In genomic region chr1:176814591-176815062, GRCm38 (mm10) we compare ENCODE assay signal across 8 mouse cellular contexts. TPM values are rescaled to one million over a fixed set of nuclear protein-coding genes. Genes with fewer than 3 reads are reported as not detected.
A peak's percentile ranks its signal among the peaks of the same experiment; 100 is the strongest.
DNase-seq lines count a peak whose midpoint lies in the region; ATAC-seq lines count a peak whose summit lies in the region.

Sdccag8 (plus strand) TSS chr1:176814660.

- H3K4me2 ChIP-seq in hindbrain, embryonic 12.5 days (replicated peaks), result peak within 1 kb of the TSS; percentile 76

- peak within 1 kb of the TSS; percentile 100 for H3K27ac ChIP-seq in hindbrain, embryonic 12.5 days

- peaks cover 12% of the 10 kb centered on the region for H3K4me1 ChIP-seq in hindbrain, embryonic 12.5 days

- H3K9ac ChIP-seq in hindbrain, embryonic 12.5 days, result peak within 1 kb of the TSS; percentile 98

- H3K4me3 ChIP-seq in hindbrain, embryonic 12.5 days, result peak within 1 kb of the TSS; percentile 88

- no peaks in the 10 kb centered on the region for H3K36me3 ChIP-seq in hindbrain, embryonic 12.5 days

- ATAC-seq in hindbrain, embryonic 12.5 days (ENCODE audit: low FRiP score), result peak; percentile 96

- H3K27me3 ChIP-seq in hindbrain, embryonic 12.5 days, result no peaks in the 10 kb centered on the region

- no peaks in the 10 kb centered on the region for H3K9me3 ChIP-seq in hindbrain, embryonic 12.5 days (replicated peaks)

- DNase-seq in Muller cell, postnatal 12 days (ENCODE audit: inconsistent ontology term), result peak; percentile 97
- DNase-seq in cerebellum, adult 9-11 months, result peak; percentile 96
- peak; percentile 96 for DNase-seq in frontal cortex, adult 2 months (ENCODE audit: extremely low spot score in 1 of 2, low spot score in 1 of 2)
- peak; percentile 93 to 98 for DNase-seq in layer of hippocampus, postnatal 14 days (ENCODE audit: low spot score in 2 of 2)
- DNase-seq in lung, postnatal 14 days, result peak; percentile 94
- peak; percentile 92 for DNase-seq in retina, adult 2 months (ENCODE audit: low read depth, low spot score)
- DNase-seq in thymus, postnatal 36 days, result peak; percentile 88 to 94

- WGBS in hindbrain, embryonic 12.5 days, result under 1% methylated on average over 25 of the region's 25 CpGs

RNA-seq across cellular contexts. Expression of gene Sdccag8, which starts in this region (rescaled TPM):
- polyA plus RNA-seq in frontal cortex, adult 2 months (2012; rRNA removed), result 21.3 and 21.8 TPM in 2 replicates
- 24.1 and 24.8 TPM in 2 replicates for polyA plus RNA-seq in hindbrain, embryonic 12.5 days (2016; fragmentation: Nextera tagmentation; extraction: Ambion mirVana)
- total RNA-seq in layer of hippocampus, postnatal 14 days (2021), result 10 to 100 TPM; 11.0 to 13.8 TPM

Comparison
In these comparisons a context has a peak if more than half of its experiments do, and no peak if none do; other contexts are left out.
1. Peak in every context shown above with its lines: DNase-seq, ATAC-seq, H3K4me3 ChIP-seq and H3K27ac ChIP-seq.